Mouse (Mus musculus) left cerebral cortex, postnatal 4 days (tissue): ENCODE measurements at regions not wholly inside any gene's neighbourhood (a gene's known extent, or its start where the extent isn't known, plus 50 kb on each side); places are given as distances from the start of the nearest gene placed in this dataset.

Experiments
- DNase-seq: peaks from one replicate; pipeline ENCODE4 v3.0.0-alpha.2; 2022
- intact Hi-C: fragments of 180-260 bp; cut with DNase I; formaldehyde crosslinking; loops from one replicate; pipeline ENCODE4 v1.15.1; 2025

- intact Hi-C loops: no loop called here
- DNase-seq: peak; percentile 80
Measured at GRCm38 (mm10) chr15:87349533-87350247, 194.4 kb upstream of the Fam19a5 start.

GRCm38 (mm10) chr15:87352812-87353211, 191.3 kb upstream of the Fam19a5 start:
- no peak for DNase-seq

GRCm38 (mm10) chr15:87353886-87354285, 190.2 kb upstream of the Fam19a5 start:
- intact Hi-C loops: no loop called here
- DNase-seq: no peak

More at GRCm38 (mm10) chr15:87352812-87353211, 191.3 kb upstream of the Fam19a5 start:
- intact Hi-C loops: no loop called here

DNA sequence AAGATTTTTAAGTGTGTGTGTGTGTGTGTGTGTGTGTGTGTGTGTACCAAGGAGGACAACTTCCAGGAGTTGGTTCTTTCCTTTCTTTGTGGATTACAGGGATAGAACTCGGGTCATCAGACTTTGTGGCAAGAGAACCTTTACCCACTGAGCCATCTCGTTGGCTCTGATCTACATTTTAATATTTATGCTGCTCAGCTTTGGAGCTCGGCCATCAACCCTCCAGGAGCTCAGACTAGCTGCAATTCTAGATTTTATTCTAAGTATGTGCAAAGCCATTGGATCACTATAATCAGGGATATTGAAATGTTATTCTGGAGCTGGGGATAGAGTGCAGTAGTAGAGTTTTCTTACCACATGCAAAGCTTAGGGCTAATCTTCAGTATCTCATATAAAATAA, 183.6 kb upstream of the Fam19a5 start:
- intact Hi-C loops: loop anchor here (10.0 kb wide), 1 partner anchor 184 kb away; the partner anchor contains the start of gene Fam19a5
- no peak for DNase-seq

DNA sequence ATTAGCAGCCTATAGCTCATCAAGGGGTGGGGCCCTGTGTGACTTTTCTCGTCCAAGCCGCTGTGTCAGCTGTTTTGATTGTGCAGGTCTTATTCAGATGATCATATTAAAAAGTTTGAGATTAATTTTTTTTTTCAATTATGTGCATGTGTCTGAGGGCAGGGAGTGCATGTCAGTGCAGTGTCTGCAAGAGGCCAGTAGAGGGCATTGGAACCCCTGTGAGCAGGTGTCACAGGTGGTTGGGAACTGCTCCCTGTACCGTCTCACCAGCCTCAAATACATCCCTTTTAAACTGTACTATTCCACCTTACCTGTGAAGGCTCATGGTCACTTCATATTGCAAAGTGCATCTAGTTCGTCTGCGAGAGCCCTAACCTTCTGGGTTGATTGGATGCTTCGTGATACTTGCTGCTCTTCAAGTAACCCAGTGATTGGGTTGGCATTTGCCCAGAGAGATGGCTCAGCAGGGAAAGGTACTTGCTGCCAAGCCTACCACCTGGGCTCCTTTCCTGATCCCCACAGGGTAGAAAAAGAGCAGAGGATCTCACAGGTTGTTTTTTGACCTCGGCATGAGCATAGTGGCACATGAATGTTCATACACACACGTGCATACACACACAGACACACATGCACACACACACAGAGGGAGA, 178.3 kb upstream of the Fam19a5 start:
- peak; percentile 42 for DNase-seq
- intact Hi-C loops: loop anchor here (10.0 kb wide), 1 partner anchor 179 kb away; the partner anchor contains the start of gene Fam19a5

DNA sequence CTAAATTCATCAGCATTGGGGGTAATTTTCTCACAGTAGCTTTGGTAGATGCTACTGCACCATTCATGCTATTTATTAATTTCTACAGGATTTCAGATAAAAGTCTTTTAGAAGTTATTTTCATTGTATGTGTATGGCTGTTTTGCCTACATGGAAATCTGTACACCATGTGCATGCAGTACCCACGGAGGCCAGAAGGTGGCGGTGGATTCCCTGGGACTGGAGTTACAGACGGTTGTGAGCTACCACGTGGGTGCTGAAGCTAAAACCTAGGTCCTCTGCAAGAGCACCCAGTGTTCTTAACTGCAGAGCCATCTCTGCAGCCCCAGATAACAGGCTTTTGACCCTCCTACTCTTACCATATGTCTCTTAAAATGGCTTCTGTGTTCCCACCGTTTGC, 176.7 kb upstream of the Fam19a5 start:
- DNase-seq: peak; percentile 31
- intact Hi-C loops: loop anchor here (10.0 kb wide), 1 partner anchor 177 kb away; the partner anchor contains the start of gene Fam19a5

DNA sequence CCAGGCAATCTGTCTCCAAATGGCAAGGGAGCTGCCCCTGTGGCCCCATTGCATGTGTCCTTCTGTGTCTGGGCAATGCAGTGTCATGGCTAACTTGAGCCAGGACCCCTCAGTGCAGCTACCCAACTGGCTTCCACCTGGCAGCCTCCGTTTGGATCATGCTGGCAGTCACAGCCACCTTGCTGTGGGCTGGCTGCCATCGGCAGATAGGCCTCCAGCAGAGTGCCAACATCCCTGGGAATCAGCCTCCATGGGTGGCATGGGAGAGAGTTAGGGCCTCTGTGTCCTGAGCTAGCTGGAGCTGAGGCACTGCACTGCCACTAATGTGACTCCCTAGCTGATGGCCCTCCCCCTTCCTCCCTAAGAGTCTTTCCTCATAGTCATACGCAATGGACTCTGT, 174.7 kb upstream of the Fam19a5 start:
- no peak for DNase-seq
- intact Hi-C loops: loop anchor here (10.0 kb wide), 1 partner anchor 175 kb away; the partner anchor contains the start of gene Fam19a5

DNA sequence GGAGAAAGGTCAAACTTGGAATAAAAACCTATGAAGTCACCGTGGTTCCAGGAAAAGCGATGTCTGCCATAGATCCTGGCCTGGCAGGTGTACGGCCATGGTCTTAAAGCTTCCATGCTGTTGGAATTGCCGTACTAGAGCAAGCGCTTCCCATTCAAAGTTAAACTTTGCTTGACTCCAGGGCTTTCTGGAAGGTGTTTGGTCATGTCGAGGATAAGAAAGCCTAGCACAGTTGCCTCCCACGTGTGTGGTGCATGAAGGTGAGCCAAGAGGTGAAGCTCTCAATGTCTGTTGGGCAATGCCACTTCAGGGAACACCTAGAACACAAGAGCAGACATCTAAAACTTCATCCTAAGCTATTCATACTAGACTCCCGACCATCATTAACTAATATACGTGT, 174.3 kb upstream of the Fam19a5 start:
- intact Hi-C loops: loop anchor here (10.0 kb wide), 1 partner anchor 175 kb away; the partner anchor contains the start of gene Fam19a5
- DNase-seq: no peak

DNA sequence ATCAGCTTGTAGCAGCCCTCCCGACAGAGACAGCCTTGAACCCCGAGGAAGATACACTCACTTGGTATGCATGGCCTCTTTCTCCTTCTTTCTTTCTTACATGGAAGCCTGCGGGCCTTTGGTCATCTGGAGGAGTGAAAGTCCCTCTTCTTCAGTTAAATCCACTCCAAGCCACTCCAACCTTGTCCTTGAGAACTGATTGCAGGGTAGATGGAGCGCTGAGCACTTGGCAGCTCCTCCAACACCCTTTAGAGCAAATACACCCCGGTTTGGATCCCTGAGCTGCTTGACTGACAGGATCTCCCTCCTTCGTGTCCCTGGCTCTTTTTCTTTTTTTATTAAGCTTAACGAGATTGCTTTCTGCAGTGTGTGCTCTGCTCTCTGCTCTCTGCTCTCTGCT, 173.3 kb upstream of the Fam19a5 start:
- intact Hi-C loops: no loop called here

GRCm38 (mm10) chr15:87374670-87375069, 169.4 kb upstream of the Fam19a5 start:
- intact Hi-C loops: no loop called here

More for the DNA sequence above, 173.3 kb upstream of the Fam19a5 start:
- no peak for DNase-seq

DNA sequence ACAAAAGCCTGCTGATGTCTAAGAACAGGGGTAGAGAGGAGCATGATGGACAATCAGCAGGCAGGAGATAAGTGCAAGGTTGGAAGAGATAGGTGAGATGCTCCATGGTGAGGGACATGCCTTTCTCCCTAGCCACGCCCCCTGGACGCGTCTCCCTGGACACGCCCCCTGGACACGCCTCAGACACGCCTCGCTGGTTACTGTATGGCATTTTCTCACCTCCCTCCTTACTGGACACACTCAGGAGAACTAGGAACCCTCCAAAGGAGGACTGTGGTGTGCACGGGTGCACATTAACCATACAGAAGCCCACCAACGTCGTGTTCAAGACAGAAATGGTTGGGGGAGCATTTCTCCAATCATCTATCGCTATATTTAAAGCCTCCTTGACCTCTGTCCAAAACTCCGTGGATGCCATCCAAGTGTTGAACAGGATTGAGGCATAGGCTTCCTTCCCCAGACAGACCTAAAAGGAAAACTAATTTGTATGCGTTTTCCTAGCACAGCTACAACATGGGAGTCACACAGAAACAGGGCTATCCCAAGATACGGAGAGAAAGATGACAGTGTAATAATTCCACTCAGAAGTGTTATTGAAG, 168.4 kb upstream of the Fam19a5 start:
- DNase-seq: peak; percentile 48
- intact Hi-C loops: no loop called here

More at GRCm38 (mm10) chr15:87374670-87375069, 169.4 kb upstream of the Fam19a5 start:
- no peak for DNase-seq

DNA sequence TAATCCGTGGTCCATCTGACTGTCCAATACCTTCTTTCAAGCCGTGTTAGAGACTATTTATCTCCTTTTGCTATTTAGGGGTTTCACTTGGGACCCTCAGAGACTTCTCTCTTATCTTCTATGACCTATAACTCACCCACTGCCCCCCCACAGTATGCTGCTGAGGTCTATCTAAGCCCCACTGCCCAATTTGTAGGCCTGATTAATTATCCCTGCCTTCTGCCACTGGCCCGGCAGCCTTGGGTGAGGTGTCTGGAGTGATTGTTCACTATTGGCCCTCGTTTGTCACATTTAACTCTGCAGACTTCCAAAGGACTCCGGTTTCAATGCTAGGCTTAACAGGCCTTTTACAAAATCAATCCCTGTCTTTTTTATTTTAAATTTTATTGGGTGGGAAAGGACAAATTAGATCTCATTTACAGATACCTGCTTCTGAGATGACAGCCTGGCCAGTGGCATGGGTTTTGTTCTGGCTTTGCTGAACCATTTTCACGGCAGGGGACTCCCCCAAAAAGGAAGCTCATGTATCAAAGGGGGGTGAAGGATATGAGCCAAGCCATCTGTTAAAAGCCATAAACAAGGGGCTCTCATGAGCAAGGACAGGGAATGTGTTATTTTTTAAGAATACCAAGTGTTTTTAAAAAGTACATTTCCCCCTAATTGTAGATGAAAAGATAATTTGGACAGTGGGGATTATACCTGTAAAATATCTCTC, 160.4 kb upstream of the Fam19a5 start:
- intact Hi-C loops: no loop called here

GRCm38 (mm10) chr15:87384279-87385066, 159.6 kb upstream of the Fam19a5 start:
- DNase-seq: peak; percentile 47
- intact Hi-C loops: no loop called here

More for the DNA sequence above, 160.4 kb upstream of the Fam19a5 start:
- DNase-seq: peak; percentile 56

DNA sequence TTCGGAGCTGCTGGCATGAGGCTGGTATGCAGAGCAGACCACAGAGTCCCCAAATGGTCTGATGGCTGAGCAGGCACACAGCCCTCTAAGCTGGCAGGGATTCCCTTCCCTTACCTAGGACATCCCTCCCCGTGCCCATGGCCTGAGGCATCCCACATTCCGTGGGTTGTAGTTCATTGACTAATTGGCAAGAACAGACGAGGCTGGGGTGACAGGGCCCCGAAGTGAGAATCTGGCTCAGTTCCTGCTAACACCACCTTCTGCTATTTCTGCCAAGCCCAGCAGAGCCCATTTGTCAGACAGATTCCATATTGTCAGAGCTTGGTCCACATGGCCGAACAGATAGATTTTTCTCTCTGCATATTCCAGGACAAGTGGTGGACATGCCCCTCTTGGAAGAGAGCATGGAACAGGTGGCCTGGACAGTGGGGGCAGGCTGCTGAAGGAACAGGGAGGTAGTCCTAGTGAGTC, 157.6 kb upstream of the Fam19a5 start:
- intact Hi-C loops: no loop called here
- peak; percentile 76 for DNase-seq

DNA sequence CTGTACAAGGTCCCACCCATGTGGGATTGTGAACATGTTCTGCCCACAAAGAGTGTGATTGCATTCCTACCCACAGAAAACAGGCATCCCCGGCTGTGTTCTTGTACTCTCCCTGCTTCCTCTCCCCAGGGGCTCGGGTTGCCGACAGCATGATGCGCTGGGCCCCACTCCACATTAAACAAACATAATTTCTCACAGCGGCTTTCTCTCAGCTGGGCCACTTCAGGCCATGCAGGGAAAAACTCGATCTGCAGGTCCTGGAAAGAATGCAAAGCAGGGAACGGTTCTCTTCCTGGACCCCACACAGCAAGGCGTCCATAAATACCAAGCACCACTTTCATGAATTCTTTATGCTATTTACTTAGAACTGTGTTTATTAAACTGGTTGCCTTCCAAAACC, 152.7 kb upstream of the Fam19a5 start:
- intact Hi-C loops: no loop called here
- DNase-seq: no peak

DNA sequence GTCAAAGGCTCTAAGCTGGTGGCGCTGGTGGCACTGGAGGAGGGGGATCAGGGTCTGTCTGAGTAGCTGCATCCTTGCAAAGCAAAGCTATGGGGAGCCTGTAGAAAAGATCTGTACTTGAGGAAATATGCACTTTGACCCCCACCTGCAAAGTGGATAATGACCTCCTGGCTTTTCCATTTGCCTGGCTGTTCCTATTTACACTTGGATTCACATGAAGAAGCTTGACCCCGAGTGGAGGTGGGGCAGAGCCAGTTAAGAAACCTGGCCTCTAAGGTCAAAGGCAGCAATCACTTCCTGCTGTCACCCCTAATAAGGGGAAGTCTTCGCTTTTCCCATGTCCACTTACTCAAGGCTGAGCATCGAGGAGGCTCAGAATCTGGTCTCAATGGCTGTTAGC, 145.7 kb upstream of the Fam19a5 start:
- no peak for DNase-seq
- intact Hi-C loops: no loop called here

GRCm38 (mm10) chr15:87405689-87406088, 138.4 kb upstream of the Fam19a5 start:
- intact Hi-C loops: no loop called here
- no peak for DNase-seq

- intact Hi-C loops: no loop called here
- DNase-seq: no peak
Measured at GRCm38 (mm10) chr15:87411978-87412377, 132.1 kb upstream of the Fam19a5 start.

- intact Hi-C loops: no loop called here
- no peak for DNase-seq
Measured at GRCm38 (mm10) chr15:87415996-87416395, 128.1 kb upstream of the Fam19a5 start.

- no peak for DNase-seq
- intact Hi-C loops: loop anchor here (5.0 kb wide), 1 partner anchor 1269 kb away; no protein-coding TSS in a partner anchor
Measured at GRCm38 (mm10) chr15:87421743-87422142, 122.4 kb upstream of the Fam19a5 start.
